Mouse (Mus musculus): ENCODE data around the gene Cd180.
"Not testable (repeated sequence)": the region's sequence is repeated elsewhere in the genome, so short reads cannot be mapped to it uniquely, and the experiment has no call there.

Cd180 gene

GRCm38 (mm10) chr13:102684890-102685289 is 8.5 kb upstream of the Cd180 start:
- DNase-seq: peak; percentile 23

DNA sequence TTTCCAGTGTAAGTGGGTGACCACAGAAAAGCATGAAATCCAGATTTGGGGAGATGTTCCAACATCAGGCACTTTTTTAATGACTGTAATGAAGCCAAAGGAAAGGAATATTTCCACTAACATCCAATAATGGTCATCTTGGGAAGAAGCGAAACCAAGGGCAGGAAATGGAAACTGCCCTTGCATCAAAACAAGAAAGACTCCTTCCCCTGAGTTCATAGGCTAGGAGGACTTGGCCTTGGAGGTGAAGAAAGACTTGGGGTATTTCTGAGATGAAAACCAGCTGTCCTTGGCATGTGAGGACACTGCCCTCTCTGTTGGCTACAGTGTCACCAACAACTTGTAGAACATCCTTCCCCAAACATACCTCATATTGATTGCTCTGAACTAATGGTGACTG is 5.2 kb upstream of the Cd180 start:
- peak; percentile 38 for DNase-seq

DNA sequence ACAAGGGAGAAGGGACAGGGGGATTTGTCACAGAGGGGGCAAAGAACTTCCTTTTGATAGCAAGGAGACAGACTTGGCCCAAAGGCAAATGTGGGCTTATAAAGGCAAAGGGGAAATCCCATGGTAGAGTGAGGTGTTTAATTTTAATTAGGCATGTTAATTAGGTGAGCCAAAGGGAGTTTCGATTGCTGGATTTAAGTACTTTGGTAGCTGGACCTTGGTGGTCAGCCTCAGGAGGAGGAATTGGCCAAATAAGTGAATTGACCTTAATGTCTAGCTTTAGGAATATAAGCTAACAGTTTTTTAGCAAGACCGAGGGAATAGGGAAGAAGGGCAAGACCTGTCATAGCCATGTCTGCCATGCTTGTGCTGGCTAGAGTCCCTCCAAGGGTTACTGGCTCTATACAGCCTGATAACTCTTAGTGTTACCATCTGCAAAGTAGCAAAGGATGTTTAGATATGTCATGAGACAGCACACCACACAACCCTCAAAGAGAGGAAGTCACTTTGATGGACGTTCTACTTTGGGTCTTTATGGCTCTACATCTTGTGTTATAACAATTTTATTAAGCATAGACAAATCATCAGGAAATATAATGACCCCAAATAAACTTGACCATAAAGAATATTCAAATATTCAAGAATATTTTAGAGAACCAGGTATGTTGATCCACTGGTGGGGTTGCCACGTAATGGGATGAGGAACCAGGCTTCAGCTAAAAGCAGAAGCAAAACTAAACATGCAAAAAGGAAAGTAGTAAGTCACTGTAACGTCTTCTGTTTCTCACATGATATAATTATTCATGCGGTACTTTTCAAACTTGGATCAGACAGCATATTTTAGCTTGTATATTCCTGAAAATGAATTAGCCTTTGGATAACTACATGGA is 3.9 kb upstream of the Cd180 start:
- no peak for DNase-seq

DNA sequence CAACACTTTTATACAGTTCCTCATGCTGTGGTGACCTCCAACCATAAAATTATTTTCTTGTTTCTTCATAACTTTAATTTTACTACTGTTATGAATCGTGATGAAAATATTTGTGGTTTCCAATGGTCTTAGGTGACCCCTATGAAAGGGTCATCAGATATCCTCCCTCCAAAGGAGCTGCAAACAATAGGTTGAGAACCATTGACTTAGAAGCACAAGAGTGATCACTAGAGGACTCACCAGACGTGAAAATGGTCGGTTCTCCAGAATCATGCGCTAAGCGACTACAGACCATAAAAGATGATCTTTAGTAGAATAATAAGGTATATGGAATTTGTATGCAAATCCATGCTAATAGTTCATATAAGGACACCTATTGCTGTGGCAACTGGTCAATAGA is 3.2 kb upstream of the Cd180 start:
- DNase-seq: no peak

GRCm38 (mm10) chr13:102691408-102692150 is 1.8 kb upstream of the Cd180 start:
- no peak for DNase-seq

DNA sequence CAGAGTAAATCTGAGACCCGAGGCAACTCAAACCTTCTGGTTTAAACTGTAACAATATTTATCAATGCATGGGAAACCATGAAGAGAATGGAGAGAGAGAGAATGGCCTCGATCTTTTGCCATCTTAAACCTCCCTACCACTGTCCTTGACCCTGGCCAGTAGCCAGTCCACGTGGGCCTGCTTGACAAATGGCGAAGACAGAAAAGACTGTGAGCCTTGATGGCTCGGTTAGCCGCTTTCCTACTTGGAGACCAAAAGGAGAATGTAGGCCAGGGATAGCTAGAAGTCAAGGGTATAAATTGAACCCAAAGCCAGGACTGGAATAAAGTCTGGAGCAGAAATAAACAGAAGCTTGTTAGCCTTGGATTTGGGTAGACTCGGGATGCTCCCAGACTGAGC is 796 bp downstream of the Cd180 start:
- no peak for DNase-seq

DNA sequence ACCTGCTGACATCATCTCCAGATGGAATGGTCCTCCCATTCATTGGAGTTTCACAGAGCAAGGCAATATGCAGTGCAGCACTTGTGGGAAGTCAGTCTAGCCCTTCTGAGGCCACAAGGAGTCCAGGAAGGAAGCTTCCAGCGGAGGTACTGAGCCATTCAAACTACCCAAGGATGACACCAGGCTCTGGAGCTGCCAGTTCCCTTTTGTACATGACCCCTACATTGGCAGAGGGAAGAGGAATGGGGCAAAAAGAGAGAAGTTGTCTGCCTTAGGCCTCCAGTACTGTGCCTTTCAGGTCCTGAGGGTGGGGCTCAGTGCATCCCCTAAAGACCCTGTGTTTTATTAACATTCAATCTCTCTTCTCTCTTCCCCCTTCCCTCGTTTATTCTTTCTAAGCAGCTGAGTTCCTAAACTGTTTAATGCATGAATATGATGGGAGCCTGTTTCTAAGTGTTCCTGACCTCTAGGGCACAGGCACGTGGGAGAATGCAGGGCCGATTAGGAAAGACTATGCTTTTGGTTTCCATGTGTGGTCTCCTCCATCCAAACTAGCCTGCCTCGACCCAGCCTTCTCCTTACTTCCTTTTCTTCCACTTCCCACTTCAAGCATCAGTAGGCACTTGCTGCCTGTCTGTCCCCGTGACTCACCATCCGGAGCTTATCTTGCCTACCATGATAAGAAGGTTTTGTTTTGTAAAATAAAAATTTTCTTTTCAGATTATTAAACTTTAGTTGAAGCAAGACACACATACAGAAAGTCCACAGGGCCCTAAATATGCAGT is 2.0 kb downstream of the Cd180 start:
- no peak for DNase-seq

GRCm38 (mm10) chr13:102698335-102698734 is 5.0 kb downstream of the Cd180 start:
- DNase-seq: no peak

DNA sequence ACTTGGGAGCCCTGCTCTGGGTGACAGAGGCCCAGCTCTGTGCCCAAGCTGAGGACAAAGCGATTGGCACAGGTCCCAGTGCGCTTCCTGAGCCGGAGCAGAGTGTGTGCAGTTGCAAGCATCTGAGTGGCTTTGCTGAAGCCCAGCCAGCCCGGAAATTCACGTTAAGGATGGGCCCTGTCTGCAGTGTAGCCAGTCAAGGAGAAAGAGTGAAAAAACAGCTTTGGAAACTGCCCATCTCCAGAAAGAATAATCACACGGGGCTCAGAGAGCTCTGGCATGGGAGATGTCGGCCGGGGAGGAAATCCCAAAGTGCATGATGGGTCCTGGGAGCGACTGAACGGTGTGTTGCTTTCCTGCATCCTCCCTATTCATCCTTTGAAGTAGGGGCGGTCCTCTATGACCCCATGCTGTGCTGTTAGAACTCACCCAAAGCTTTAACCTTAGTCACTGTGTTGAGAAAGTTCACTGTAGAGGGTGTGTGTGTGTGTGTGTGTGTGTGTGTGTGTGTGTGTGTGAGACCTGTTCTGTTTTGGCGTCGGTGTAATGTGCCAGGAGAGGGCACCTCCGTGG is 5.5 kb downstream of the Cd180 start:
- peak; percentile 84 for DNase-seq

DNA sequence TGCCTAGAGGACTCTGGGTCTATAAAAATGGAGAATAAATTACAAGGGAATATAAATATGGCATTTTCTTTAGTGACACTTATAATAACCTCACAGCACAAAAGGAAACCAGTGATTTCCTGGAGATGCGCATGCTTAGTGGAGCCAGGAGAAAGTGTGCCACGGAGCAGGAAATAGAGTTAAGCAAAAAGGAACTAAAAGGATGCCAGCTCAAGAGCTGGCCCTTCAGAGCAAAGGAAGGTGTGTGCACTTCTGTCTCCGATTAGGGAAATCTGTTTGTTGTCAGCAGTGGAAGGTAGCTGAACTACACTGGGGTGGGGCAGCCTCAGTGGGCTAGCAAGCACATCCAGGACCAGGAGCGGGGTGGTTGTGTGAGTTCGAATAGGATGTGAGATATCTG is 6.8 kb downstream of the Cd180 start:
- no peak for DNase-seq

DNA sequence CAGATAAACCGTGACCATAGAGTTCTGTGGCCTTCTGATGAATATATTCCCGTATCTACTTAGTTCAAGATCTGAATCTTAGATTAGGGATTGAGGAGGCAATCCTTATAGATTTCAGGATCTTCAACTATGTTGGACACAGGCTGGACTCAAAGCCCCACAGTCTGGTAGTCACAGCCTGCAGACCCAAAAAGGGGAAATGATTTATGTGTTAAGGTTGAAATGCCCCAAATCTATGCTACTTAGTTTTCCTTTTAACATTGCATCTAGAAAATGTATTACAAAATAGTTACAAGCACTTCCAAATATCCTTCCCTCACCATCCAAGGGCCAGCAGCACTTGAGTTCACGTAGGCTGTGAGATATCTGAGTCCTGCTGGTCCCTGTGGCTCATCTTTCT is 7.4 kb downstream of the Cd180 start:
- no peak for DNase-seq

GRCm38 (mm10) chr13:102716973-102717372 is 23.6 kb downstream of the Cd180 start:
- DNase-seq: no peak

- no peak for DNase-seq
Observed at GRCm38 (mm10) chr13:102725416-102725815, 32.1 kb downstream of the Cd180 start.

- DNase-seq: no peak
Observed at GRCm38 (mm10) chr13:102725906-102726305, 32.5 kb downstream of the Cd180 start.

DNA sequence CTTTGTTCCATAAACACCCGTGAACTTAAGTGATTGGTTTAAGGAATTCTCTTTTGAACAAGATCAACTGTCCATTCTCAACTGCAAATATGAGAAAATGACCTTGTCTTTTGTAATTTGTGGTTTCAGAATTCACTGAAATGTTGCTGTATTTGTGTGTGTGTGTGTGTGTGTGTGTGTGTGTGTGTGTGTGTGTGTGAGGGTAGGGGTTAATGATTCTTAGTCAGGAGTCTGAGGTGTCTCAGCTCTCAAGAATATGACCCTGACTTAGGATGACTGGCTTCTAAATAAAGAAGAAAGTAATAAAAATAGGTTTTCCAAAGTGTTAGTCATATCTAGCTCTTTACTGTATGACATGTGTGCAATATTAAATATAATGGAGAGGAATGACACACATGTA is 33.5 kb downstream of the Cd180 start:
- DNase-seq: no peak

DNA sequence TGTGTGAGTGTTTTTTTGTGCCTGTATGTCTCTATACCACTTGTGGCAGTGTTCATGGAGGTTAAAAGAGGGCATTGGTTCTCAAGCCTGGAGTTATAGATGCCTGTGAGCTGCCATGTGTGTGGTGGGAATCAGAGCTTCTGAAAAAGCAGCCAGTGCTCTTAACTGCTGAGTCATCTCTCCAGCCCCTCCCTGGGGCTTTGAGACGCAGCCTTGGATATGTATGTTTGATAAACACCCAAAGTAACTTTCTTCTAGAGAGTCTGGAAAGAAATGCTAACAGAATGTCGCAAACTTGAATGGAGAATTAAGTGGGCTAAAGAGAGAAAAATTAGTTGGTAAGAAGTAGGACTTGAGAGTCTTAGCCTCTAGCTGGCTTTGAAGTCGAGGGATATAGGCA is 34.7 kb downstream of the Cd180 start:
- no peak for DNase-seq

GRCm38 (mm10) chr13:102728951-102729350 is 35.6 kb downstream of the Cd180 start:
- not testable (repeated sequence) for DNase-seq

GRCm38 (mm10) chr13:102733063-102733462 is 39.7 kb downstream of the Cd180 start:
- no peak for DNase-seq

DNA sequence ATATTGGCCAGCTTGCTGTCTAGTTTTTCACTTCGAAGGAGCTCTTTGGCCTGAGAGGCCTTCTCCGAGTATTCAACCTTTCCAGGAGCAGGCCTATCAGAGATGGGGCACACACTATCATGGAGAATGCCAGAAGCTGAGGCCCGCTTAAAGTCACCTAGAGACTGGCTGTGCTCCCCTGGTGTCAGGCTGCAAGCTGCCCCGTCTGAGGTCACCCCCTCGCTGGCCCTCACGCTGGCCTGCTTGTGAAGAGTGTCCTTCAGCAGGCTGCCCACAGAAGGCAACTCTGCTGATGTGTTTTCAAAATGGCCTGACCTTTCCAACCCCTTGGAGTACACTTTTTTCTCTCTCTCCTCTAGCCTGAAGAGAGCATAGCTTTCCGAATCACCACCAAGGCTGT is 44.5 kb downstream of the Cd180 start:
- no peak for DNase-seq

GRCm38 (mm10) chr13:102739720-102740535 is 46.6 kb downstream of the Cd180 start:
- DNase-seq: no peak

DNA sequence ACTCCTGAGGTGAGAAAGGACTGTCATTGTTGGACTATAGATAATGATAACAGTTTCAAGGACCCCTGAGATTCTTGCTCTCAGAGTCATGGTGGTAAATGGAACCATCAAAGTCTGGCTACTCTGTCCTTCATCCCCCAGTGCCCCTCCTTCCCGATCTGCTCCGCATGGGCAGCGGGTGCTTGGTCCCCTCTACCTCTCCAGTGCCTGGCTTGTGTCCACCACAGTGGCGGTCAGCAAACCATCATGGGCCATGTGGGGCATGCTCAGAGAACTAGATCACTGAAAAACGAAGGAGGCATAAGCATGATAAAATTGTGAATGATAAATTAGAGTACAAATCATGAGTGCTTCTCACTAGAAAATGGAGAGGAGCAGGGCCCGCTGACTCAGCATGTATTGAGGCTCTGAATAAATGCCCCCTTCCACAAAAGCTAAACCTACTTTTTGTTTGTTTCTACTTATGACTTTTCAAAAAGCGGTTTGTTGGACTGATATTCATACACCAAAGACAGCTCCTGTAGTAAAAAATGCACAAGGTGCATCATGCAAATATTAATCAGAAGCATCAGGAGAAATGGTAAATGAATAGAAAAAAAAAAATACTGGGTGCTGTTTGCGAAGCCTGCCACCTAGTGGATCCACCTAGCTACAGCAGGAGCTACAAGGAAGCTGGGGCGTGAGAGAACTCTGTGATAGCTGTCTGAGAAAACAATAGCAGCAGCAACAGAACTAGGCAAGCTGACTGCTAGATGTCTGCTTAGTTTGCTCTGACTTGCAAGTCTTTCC is 51.3 kb downstream of the Cd180 start:
- peak; percentile 73 for DNase-seq

Data from lung, postnatal 10 days (tissue).